Mouse (Mus musculus): ENCODE measurements around the gene 1810024B03Rik.
"Not testable (repeated sequence)": the region's sequence is repeated elsewhere in the genome, so short reads cannot be mapped to it uniquely, and the experiment has no call there.

1810024B03Rik gene

DNA sequence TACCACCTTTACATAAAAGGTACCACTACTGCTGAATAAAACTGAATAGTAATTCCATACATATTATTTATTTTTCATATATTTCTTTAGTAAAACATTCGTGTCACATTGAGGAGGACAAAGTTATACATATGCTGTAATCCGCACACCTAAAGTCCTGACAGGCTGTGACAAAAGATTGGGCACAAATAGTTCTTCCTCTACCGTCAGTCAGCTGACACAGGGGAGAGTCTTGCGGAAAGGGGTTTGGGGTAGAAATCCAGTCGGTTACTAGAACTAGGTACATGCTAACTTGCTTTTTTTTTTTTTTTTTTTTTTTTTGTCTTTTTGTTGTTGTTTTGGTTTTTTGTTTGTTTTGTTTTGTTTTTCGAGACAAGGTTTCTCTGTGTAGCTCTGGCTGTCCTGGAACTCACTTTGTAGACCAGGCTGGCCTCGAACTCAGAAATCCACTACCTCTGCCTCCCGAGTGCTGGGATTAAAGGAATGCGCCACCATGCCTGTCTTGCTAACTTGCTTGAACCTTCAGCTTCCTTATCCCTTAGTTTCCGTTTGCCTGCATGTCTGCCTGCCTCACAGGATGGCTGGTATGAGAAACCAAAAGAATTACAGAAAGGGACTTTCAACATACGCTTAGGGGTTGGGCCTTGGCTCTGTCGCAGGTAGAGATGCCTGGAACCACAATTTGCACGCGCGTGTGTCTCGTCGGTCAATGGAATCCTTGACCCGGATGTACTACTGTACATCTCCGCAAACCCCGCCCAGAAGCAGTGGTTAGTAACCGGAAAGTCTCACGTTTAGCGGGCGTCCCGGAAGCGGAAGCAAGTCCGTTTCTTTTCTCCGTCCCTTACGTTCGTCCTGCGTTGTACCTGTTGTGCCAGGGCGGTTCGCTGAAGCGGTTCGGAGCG, at the start of gene 1810024B03Rik, which contains the start of gene Snrnp200:
TSS of gene 1810024B03Rik (minus strand) at position 734 of the 905 bp plus-strand sequence.
TSS of gene Snrnp200 (plus strand) at position 840 of the 905 bp plus-strand sequence.
- peak; percentile 92 to 96 for DNase-seq (ENCODE audit: low spot score in 2 of 2)

- DNase-seq (ENCODE audit: low spot score in 2 of 2) = no peak
These were observed 47.2 kb upstream of the 1810024B03Rik start for GRCm38 (mm10) chr2:127255294-127255693.

DNA sequence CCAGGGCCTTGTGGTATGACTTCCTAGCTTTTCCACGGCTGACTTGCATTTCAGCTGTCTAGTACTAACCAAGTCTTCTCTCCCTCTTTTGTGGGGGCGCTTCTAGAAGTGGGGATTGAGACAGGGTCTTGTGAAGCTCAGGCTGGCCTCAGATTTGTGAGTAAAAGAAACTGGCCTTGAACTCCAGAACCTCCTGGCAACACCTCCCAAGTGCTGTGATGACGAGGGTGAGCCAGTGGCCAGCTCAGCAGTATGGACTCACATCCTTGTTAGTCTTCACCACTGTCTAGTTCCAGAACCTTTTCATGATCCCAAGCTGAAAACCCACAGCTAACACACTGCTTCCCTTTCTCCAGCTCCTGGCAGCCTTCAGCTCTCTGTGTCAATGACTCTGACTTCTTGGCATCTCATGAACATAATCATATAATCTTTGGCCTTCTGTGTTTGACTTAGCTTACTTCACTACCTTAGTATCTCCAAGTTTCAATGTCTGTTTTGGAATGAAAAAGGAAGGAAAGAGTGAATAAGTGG, 46.6 kb upstream of the 1810024B03Rik start:
- DNase-seq (ENCODE audit: low spot score in 2 of 2) = no peak

DNA sequence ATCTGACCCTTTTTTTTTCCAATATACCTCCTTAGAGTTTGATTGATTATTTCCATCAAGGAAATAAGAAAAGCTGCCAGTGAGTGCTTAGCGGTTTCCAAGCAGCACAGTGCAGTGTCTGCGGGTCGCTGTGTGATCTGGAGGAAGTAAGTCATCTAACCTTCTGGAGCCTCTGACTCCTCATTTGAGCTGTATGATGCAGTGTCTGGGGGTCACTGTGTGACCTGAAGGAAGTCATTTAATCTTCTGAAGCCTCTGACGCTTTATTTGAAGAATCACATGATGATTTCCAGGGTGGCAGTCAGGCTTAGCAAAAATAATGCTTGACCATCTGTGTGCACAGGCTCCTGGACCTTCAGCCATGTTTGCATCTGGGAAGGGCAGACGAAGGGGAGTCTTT, 44.7 kb upstream of the 1810024B03Rik start:
- DNase-seq (ENCODE audit: low spot score in 2 of 2) = no peak

DNA sequence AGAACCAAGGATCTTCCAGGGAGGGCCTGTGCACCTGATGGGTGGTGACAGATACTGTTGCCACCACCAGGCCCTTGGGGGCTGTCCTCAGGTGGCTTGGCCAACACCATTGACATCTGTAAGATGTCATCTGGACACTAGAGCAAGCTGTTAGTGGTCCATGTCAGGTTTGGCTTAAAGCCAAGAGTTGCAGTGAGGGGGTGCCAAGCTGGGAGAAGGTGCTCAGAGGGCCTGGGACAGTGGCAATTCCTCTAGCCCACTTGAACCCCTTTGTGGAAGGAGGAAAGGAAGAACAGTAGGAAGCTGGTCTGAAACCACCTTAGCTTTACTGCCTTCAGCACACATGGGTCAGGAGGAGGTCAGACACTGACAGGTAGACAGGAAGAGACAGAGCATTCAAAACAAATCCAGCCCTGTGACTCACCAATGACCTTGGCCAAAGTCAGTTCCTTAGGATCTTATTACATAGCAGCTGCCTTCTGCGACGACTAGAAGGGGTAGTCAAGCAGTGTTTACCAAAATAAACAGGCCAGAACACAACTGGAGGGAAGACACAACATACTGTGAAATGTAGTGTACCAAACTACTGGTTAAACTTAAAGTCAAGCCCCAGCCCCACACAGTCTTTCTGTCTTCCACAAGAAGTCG, 43.9 kb upstream of the 1810024B03Rik start:
- no peak for DNase-seq (ENCODE audit: low spot score in 2 of 2)

DNA sequence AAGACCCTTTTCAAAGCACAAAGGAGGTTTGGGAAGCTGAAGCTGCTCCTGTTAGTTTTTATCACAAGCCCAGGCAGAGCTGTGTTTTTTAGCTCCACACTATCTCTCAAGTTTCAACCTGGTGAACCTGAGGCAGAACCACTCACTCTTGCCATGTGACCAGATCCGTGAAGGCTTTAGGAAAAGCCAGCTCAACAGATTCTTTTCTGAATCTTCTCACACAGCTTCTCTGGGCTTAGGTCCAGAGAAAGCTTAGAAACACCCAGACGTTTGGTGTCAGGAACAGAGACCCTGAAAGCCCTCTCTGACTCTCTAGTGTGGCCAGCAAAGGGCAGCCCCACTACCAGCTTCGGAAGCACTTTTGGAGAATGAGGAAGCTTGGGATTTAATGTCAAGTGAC, 43.4 kb upstream of the 1810024B03Rik start:
- no peak for DNase-seq (ENCODE audit: low spot score in 2 of 2)

DNA sequence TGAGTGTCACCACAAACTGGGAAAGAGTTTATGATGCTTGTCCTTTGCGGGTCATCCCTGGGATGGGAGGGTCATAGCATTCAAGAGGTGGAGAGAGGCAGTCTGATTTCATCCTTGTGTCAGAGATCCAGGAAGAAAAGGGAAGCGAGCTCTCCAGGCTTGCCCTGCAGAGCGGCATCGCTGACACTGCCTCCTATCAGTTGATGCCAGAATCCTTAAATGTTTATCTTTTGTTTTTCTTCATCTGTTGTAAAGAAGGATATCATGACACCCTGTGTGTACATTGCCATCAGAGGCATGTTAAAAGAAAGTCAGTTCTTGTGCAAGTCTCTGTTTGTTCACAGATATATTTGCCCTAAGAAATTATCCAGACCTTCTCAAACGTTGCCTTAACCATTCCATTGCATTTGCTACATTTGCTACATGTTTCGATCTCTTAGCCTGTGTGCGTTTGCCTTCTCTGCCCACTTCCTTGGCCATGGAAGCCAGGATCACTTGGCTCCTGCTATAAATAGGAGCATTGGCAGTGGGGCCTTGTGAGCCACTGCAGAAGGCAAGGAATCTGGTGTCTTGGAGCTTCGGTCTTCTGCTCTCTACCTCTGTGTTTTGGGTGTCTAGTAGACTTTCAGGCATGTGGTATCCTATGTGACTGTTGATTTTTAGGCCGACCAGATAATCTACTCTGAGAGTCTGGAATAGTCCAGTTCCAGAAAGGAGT, 42.4 kb upstream of the 1810024B03Rik start:
- no peak for DNase-seq (ENCODE audit: low spot score in 2 of 2)

DNA sequence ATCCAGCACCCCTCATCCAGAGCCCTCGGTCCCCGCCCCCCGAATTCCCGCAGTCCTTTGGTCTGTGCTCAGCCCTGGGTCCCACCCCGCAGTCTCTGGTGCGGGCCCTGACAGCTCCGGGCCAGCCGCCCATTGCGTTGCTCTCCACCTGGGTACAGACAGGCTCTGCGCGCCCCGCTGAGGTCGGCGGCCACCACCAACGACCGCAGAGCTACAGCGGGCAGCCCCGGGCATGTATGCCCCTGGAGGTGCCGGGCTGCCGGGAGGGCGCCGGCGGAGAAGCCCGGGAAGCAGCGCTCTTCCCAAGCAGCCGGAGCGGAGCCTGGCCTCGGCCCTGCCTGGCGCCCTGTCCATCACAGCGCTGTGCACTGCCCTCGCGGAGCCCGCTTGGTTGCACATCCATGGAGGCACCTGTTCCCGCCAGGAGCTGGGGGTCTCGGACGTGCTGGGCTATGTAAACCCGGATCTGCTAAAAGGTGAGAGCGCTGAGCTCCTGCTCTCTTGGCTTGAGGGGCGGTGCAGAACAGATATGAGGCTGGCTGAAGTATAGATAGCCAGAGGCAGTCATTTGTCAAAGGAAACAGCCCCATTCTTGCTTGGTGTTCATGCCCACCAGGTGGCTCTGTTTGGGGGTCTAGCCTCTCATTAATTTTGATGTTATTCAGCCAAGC, 40.4 kb upstream of the 1810024B03Rik start:
- DNase-seq (ENCODE audit: low spot score in 2 of 2) = peak; percentile 44 to 59

DNA sequence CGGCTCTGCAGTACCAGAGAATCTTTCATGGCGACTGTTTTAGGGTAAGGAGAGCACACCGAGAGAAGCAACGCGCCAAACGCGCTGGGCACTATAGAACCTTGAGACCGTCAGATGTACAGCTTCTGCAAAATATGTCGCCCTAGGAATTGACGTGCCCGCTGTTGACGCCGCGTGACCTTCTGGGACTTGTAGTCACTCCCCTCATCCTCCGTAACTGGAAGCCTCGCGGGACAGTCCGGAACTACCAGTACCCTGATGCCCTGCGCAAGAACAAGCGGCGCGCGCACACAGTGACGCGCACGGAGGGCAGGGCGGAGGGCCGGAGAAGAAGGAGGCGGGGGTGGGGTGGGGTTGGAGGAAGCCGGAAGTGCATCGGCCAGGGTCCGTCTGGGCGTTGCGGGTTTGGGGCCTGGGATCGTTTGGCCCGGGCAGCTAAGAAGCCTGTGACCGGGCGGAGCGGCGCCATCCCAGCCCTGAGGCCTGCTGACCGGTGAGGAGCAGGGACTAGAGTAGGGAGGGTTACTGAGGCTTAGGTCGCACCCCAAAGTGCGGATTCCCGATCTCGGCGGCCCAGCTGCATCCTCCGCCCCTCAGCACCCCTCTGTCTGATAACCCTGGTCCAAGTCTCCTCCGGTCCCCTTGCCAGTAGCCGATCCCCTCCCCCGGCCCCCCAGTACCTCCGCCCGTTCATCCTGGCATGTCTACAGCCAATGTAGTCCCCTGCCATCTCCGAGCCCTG, 39.7 kb upstream of the 1810024B03Rik start, which contains the start of the genes Ciao1 and Tmem127:
TSS of gene Ciao1 (minus strand) at position 225 of the 742 bp plus-strand sequence.
TSS of gene Tmem127 (plus strand) at position 317 of the 742 bp plus-strand sequence.
- peak; percentile 99 for DNase-seq (ENCODE audit: low spot score in 2 of 2)

- DNase-seq (ENCODE audit: low spot score in 2 of 2) = no peak
These were observed 32.0 kb upstream of the 1810024B03Rik start for GRCm38 (mm10) chr2:127240065-127240464.

GRCm38 (mm10) chr2:127237897-127238610, 30.0 kb upstream of the 1810024B03Rik start:
- no peak for DNase-seq (ENCODE audit: low spot score in 2 of 2)

DNA sequence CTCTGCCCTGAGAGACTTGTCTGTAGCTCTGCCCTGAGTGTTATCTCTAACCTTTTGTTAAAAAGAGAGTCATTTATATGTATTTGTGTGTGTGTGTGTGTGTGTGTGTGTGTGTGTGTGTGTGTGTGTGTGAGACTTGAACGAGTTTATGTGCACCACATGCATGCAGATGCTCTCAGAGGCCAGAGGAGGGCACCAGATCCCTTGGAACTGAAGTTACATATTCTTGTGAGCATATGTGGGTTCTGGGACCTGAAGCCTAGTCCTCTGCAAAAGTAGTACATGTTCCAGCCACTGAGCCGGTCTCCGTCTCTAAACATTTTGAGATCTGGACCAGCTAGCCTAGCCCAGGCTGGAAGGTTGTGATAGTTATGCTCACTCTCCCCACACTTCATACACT, 17.2 kb upstream of the 1810024B03Rik start:
- no peak for DNase-seq (ENCODE audit: low spot score in 2 of 2)

DNA sequence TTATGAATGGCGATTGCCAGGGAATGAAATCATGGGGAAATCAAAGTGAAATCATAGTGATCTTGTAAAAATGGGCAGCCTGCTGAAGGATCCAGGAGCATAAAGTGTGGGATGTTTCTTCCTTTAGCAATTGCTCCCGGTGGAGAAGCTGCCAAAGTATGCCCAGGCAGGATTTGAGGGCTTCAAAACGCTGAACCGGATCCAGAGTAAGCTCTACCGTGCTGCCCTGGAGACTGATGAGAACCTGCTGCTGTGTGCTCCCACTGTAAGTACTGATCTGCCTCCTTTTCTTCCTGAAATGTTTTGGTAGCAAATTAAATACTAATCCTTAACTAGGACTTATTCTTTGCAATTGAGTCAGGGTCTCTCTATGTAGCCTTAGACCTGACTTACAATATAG, 9.7 kb upstream of the 1810024B03Rik start:
- DNase-seq (ENCODE audit: low spot score in 2 of 2) = no peak

- DNase-seq (ENCODE audit: low spot score in 2 of 2) = no peak
These were observed 2.6 kb upstream of the 1810024B03Rik start for GRCm38 (mm10) chr2:127210701-127211100.

GRCm38 (mm10) chr2:127208452-127208769, 331 bp upstream of the 1810024B03Rik start:
- DNase-seq (ENCODE audit: low spot score in 2 of 2) = no peak

DNA sequence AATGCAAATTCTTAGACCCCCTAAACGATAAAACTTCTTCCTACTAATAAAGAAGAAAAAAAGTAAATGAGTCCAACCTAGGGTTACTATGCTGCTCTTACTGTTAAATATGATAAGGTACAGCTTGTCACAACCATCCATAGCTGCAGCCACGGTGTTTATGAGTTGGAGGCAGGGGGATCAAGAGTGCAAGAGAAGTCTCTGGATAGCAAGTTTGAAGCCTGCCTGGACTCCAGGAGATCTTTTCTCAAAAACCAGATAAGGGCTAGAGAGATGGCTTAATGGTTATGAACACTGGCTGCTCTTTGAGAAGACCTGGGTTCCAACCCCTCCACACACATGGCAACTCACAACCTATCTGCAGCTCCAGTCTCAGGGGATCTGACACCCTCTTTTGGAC, 1.2 kb downstream of the 1810024B03Rik start:
- DNase-seq (ENCODE audit: low spot score in 2 of 2) = no peak

- not testable (repeated sequence) for DNase-seq (ENCODE audit: low spot score in 2 of 2)
These were observed 2.1 kb downstream of the 1810024B03Rik start for GRCm38 (mm10) chr2:127205936-127206335.

- peak; percentile 35 to 37 for DNase-seq (ENCODE audit: low spot score in 2 of 2)
These were observed 3.1 kb downstream of the 1810024B03Rik start for GRCm38 (mm10) chr2:127204932-127205331.

- no peak for DNase-seq (ENCODE audit: low spot score in 2 of 2)
These were observed 18.5 kb downstream of the 1810024B03Rik start for GRCm38 (mm10) chr2:127189574-127189973.
